Mouse (Mus musculus) small intestine, adult 2 months (tissue): ENCODE results near the gene Dclk2.

Source experiments
- CTCF ChIP-seq: fragments of 200-500 bp; IDR thresholded peaks from 2 replicates; pipeline ENCODE4 v1.5.1; 2012; ENCODE audit warnings: low read depth, mild to moderate bottlenecking, control low read depth, inconsistent platforms, low read length, moderate library complexity, mixed read lengths; ENCODE audit not compliant: insufficient replicate concordance, insufficient read length; ENCODE audit errors: extremely low read depth
- POLR2A ChIP-seq: fragments of 200-500 bp; IDR thresholded peaks from 2 replicates; pipeline ENCODE4 v1.6.1; 2012; ENCODE audit warnings: low read depth, mild to moderate bottlenecking, control low read depth, inconsistent platforms, low read length, moderate library complexity

GRCm38 (mm10) chr3:86759834-86760233, 160.8 kb downstream of the Dclk2 start:
- TF ChIP-seq CTCF (no peak), POLR2A (no peak)
